Mouse (Mus musculus): ENCODE measurements around the gene Zscan4c. TPM values are rescaled to one million over a fixed set of nuclear protein-coding genes. Genes with fewer than 3 reads are reported as not detected.

Zscan4c gene
- total RNA-seq (2023) = not detected

DNA sequence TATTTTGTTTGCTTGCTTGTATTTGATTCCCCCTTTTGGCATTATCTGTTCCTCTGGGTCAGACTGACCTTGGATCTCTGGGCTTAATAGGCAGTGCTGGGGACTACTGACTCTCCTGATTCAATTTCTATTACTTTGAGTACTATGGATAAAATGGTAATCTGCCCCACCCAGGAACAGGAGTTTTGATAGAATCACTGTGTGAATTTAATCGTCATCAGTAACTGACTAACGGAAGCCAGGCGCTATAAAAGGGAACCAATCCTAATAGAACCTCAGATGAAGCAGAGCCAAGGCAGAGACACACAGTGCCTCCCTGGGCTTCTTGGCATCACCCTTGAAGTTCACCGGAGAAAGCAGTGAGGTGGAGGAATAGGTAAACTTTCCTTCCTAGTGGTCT is at the start of gene Zscan4c:
Zscan4c (plus strand) TSS at position 301 of the 400 bp plus-strand sequence.

Other genes starting within 250 kb of the Zscan4c start
- gene Zscan4b, start 100.7 kb upstream of the Zscan4c start, total RNA-seq (2023) = not detected
- not detected for gene Zscan4-ps1, start 63.9 kb downstream of the Zscan4c start, total RNA-seq (2023)
- not detected for gene Zscan4d, start 160.4 kb downstream of the Zscan4c start, total RNA-seq (2023)